Mouse (Mus musculus): ENCODE results near the gene Ap1g1. TPM values are rescaled to one million over a fixed set of nuclear protein-coding genes. Genes with fewer than 3 reads are reported as not detected.

Ap1g1 gene
- polyA plus RNA-seq, 1 experiment from 2014 or later = 43.3 TPM

DNA sequence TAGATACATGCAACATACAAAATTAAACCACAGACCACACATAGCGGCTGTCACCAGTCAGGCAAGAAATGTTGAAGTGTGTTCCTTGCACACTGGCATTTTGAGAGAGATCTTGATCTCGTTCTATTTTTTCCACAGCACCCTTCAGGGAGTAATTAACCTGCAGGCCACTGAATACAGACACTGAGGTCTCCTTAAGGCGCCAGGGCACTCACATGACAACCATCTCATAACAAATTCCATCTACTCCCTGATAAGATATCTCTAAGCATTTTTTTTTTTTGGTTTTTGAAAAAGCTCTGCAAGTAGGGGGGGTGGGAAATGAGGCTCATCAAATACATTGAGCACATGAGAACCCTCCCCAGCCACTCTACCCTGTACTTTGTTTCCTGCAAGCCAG is 21.5 kb upstream of the Ap1g1 start:
- no peaks in the 10 kb centered on the region for H3K36me3 ChIP-seq
- H3K27ac ChIP-seq = no peak overlapping the region
- 73% methylated on average over 3 of the region's 3 CpGs for WGBS
- H3K4me1 ChIP-seq = no peaks in the 10 kb centered on the region
- DNase-seq (ENCODE audit: low spot score) = no peak
- H3K27me3 ChIP-seq (ENCODE audit: insufficient read depth, poor library complexity, severe bottlenecking) = no peaks in the 10 kb centered on the region
- H3K4me3 ChIP-seq = no peak overlapping the region
- H3K9me3 ChIP-seq = no peaks in the 10 kb centered on the region

DNA sequence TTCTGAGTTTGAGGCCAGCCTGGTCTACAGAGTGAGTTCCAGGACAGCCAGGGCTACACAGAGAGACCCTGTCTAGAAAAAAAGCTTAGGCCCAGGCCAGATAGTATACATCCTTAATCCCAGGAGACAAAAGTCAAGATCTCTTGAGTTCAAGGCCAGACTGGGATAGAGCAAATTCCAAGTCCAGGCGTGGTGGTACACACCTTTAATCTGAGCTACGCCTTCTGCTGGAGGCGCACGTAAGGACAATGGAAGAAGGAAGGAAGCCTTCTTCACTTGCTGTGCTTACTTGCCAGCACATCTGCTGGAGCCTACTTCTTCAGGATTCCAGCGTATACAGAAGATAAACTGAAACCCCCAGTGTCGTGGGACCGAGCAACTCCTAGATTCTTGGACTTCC is 18.9 kb upstream of the Ap1g1 start:
- H3K4me1 ChIP-seq = no peaks in the 10 kb centered on the region
- 89% methylated on average over 7 of the region's 7 CpGs for WGBS
- no peaks in the 10 kb centered on the region for H3K27me3 ChIP-seq (ENCODE audit: insufficient read depth, poor library complexity, severe bottlenecking)
- H3K27ac ChIP-seq = no peak overlapping the region
- DNase-seq (ENCODE audit: low spot score) = no peak
- H3K4me3 ChIP-seq = no peak overlapping the region
- no peaks in the 10 kb centered on the region for H3K36me3 ChIP-seq
- H3K9me3 ChIP-seq = peaks cover 3% of the 10 kb centered on the region; the same call in 1 of the 2 replicates

GRCm38 (mm10) chr8:109760221-109760620 is 18.1 kb upstream of the Ap1g1 start:
- no peak overlapping the region for H3K27ac ChIP-seq
- H3K9me3 ChIP-seq = peaks cover 3% of the 10 kb centered on the region; the same call in 1 of the 2 replicates
- no peak overlapping the region for H3K4me3 ChIP-seq
- no peak for DNase-seq (ENCODE audit: low spot score)
- H3K36me3 ChIP-seq = no peaks in the 10 kb centered on the region
- no peaks in the 10 kb centered on the region for H3K27me3 ChIP-seq (ENCODE audit: insufficient read depth, poor library complexity, severe bottlenecking)
- H3K4me1 ChIP-seq = no peaks in the 10 kb centered on the region
- WGBS = 50% methylated on average over 1 of the region's 1 CpGs

DNA sequence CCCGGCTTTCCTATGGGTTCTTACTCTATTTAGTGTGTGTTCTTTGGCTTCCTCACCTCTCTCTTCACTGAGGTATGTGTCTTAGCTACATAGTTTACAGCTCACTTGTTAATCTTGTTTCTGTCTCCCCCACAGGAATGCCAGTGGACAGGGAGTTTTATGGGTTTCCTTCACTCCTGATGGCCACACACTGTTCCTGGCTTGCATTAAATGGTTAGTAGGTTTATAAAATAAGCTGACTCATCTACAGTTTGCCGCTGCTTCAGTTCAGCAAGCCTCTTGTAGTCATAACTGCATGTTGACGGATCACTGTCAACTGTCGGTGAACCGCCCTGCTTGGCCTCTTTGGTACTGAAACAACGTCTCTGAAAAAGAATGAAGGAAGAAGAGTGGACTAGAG is 14.3 kb upstream of the Ap1g1 start:
- peaks cover 3% of the 10 kb centered on the region; the same call in 1 of the 2 replicates for H3K9me3 ChIP-seq
- no peaks in the 10 kb centered on the region for H3K27me3 ChIP-seq (ENCODE audit: insufficient read depth, poor library complexity, severe bottlenecking)
- H3K36me3 ChIP-seq = no peaks in the 10 kb centered on the region
- H3K4me3 ChIP-seq = no peak overlapping the region
- DNase-seq (ENCODE audit: low spot score) = no peak
- no peaks in the 10 kb centered on the region for H3K4me1 ChIP-seq
- WGBS = 89% methylated on average over 6 of the region's 6 CpGs
- no peak overlapping the region for H3K27ac ChIP-seq

DNA sequence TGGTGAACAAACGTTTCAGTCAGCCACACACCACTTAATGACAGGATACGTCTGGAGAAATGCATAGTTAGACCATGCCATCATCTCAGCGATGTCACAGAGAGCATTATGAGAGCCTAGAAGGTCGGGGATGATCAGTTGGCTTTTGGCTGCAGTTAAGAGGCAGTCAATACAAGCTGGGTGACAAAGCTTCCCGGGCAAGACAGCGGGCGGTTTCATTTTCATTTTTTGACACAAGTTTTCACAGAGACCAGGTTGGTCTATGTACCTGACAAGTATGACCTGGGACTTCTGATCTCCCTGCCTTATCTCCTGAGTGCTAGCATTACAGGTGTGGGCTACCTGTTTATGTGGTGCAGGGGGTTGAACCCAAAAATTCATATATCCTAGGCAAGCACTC is 12.3 kb upstream of the Ap1g1 start:
- Histone ChIP-seq H3K9me3 (peaks cover 3% of the 10 kb centered on the region; the same call in 1 of the 2 replicates), H3K27ac (no peak overlapping the region), H3K4me3 (no peak overlapping the region), H3K4me1 (no peaks in the 10 kb centered on the region), H3K36me3 (no peaks in the 10 kb centered on the region), H3K27me3 (ENCODE audit: insufficient read depth, poor library complexity, severe bottlenecking) (no peaks in the 10 kb centered on the region)
- WGBS = 69% methylated on average over 7 of the region's 7 CpGs
- DNase-seq (ENCODE audit: low spot score) = no peak

DNA sequence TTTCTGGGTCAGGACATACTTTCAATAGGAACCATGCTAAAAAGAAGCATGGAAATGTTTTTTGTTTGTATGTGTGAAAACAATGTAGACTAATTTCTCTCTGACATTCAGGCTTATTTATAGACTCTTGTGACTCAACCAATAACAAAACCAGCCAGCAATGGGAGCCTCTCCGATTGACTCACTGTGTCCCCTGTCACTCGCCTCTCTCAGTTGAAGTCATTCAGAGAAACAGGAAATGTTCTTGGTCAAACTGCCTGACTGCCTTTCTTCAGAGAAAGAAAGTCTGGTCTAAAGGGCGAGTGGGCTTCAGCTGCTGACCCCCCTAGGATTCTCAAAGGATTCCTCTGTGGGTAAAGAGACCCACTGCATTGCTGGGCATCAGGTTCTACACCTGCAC is 5.2 kb upstream of the Ap1g1 start:
- Histone ChIP-seq H3K9me3 (no peaks in the 10 kb centered on the region), H3K27ac (no peak overlapping the region), H3K36me3 (no peaks in the 10 kb centered on the region), H3K4me3 (no peak overlapping the region), H3K27me3 (ENCODE audit: insufficient read depth, poor library complexity, severe bottlenecking) (0 out of 2 replicates have a peak, but pooled peaks cover 4% of the 10 kb centered on the region), H3K4me1 (no peaks in the 10 kb centered on the region)
- WGBS = 36% methylated on average over 3 of the region's 3 CpGs
- DNase-seq (ENCODE audit: low spot score) = no peak

- WGBS = 32% methylated on average over 5 of the region's 5 CpGs
- H3K4me3 ChIP-seq = peak overlapping the region; percentile 98
- 0 out of 2 replicates have a peak, but pooled peaks cover 4% of the 10 kb centered on the region for H3K27me3 ChIP-seq (ENCODE audit: insufficient read depth, poor library complexity, severe bottlenecking)
- no peak for DNase-seq (ENCODE audit: low spot score)
- peaks cover 13% of the 10 kb centered on the region for H3K4me1 ChIP-seq
- H3K9me3 ChIP-seq = no peaks in the 10 kb centered on the region
- H3K27ac ChIP-seq = peak overlapping the region; percentile 100; the same call in 1 of the 2 replicates
- no peaks in the 10 kb centered on the region for H3K36me3 ChIP-seq
These were observed 503 bp upstream of the Ap1g1 start for GRCm38 (mm10) chr8:109777851-109778250.

GRCm38 (mm10) chr8:109778993-109779421 is 653 bp downstream of the Ap1g1 start:
- Histone ChIP-seq H3K9me3 (no peaks in the 10 kb centered on the region), H3K27ac (peak overlapping the region; percentile 100), H3K27me3 (ENCODE audit: insufficient read depth, poor library complexity, severe bottlenecking) (0 out of 2 replicates have a peak, but pooled peaks cover 4% of the 10 kb centered on the region), H3K4me3 (peak overlapping the region; percentile 98), H3K4me1 (peaks cover 13% of the 10 kb centered on the region), H3K36me3 (no peaks in the 10 kb centered on the region)
- WGBS = under 1% methylated on average over 32 of the region's 32 CpGs
- DNase-seq (ENCODE audit: low spot score) = no peak

DNA sequence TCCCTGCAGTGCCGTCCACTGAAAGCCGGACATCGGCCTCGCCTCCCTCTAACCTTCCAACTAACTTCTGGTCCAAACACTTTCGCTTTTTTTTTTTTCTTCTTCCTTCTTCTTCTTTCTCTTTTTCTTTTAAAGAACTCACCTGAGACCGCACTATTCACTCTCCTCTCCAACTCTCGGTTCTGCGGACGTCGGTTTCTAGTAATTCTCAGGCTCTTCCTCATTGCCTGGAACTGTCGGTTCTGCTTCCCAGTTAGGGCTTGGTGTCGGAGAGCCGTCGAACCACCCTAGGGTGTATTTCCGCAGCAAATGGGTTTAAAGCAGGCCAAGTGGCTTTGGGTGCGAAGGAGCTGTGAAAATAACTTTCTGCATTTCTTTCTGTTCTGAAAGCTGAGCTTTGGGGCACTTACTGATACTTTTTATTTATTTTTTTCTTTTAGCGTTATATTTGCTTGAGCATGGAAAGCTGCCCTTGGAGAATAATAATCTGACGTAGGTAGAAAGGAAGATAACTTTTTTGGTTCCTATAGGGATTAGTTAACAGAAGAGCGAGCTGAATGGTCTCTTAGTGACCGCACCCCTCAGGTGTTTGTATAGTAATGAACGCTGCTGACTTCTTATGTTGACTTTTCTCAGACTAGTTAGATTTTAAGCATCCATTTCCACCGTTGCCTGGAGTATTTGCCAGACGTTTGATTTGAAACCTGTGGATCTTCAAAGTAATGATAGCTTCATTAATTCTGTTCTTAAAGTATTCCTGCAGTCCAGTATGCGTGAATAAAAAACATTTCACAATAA is 1.3 kb downstream of the Ap1g1 start:
- no peaks in the 10 kb centered on the region for H3K36me3 ChIP-seq
- peaks cover 13% of the 10 kb centered on the region for H3K4me1 ChIP-seq
- H3K27ac ChIP-seq = peak overlapping the region; percentile 100
- H3K27me3 ChIP-seq (ENCODE audit: insufficient read depth, poor library complexity, severe bottlenecking) = 0 out of 2 replicates have a peak, but pooled peaks cover 4% of the 10 kb centered on the region
- peak overlapping the region; percentile 98 for H3K4me3 ChIP-seq
- no peak for DNase-seq (ENCODE audit: low spot score)
- H3K9me3 ChIP-seq = no peaks in the 10 kb centered on the region
- 17% methylated on average over 24 of the region's 24 CpGs for WGBS

GRCm38 (mm10) chr8:109780548-109780947 is 2.2 kb downstream of the Ap1g1 start:
- Histone ChIP-seq H3K9me3 (no peaks in the 10 kb centered on the region), H3K27me3 (ENCODE audit: insufficient read depth, poor library complexity, severe bottlenecking) (0 out of 2 replicates have a peak, but pooled peaks cover 4% of the 10 kb centered on the region), H3K4me1 (peaks cover 13% of the 10 kb centered on the region), H3K27ac (no peak overlapping the region), H3K4me3 (peak overlapping the region; percentile 98; the same call in 1 of the 2 replicates), H3K36me3 (no peaks in the 10 kb centered on the region)
- no peak for DNase-seq (ENCODE audit: low spot score)
- whole genome bisulfite sequencing = 46% methylated on average over 4 of the region's 4 CpGs

DNA sequence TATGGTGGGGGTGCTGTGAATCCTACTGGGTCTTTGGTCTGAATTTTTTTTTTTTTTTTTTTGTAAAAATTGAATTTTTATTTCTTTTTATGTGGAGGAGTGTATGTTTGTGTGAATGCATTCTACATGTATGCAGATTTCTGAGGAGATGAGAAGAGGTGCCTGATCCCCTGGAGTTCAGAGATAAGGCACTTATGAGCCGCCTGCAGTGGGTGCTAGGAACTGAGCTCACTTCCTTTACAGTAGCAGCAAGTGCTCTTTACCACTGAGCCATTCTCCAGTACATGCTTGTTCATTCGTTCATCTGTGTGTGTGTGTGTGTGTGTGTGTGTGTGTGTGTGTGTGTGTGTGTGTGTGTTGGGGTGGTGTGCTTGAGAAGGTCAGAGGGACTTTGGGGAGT is 12.6 kb downstream of the Ap1g1 start:
- Histone ChIP-seq H3K4me1 (peaks cover 5% of the 10 kb centered on the region; the same call in 1 of the 2 replicates), H3K4me3 (no peak overlapping the region), H3K9me3 (no peaks in the 10 kb centered on the region), H3K27me3 (ENCODE audit: insufficient read depth, poor library complexity, severe bottlenecking) (no peaks in the 10 kb centered on the region), H3K36me3 (no peaks in the 10 kb centered on the region), H3K27ac (no peak overlapping the region)
- DNase-seq (ENCODE audit: low spot score) = no peak
- WGBS = 68% methylated on average over 2 of the region's 2 CpGs

DNA sequence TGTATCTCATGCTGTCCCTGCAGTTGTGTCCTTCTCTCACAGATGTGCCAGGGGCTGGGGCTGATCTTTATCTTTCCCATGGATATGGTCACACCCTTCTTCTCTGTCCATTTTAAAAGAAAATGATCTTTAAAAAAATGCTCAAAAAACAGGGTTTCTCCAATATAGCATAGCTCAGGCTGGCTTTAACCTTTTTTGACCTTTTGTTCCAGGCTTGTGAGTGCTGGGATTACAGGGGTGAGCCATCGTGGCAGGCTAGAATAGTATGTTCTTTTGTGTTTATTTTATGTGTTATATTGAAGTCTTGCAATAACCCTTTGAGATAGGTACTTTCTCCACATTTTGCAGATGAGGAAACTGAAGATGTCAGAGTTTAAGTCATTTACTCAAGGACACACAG is 16.8 kb downstream of the Ap1g1 start:
- no peak overlapping the region for H3K4me3 ChIP-seq
- H3K27ac ChIP-seq = no peak overlapping the region
- 59% methylated on average over 1 of the region's 1 CpGs for WGBS
- DNase-seq (ENCODE audit: low spot score) = no peak
- H3K4me1 ChIP-seq = peaks cover 20% of the 10 kb centered on the region
- H3K27me3 ChIP-seq (ENCODE audit: insufficient read depth, poor library complexity, severe bottlenecking) = no peaks in the 10 kb centered on the region
- no peaks in the 10 kb centered on the region for H3K36me3 ChIP-seq
- no peaks in the 10 kb centered on the region for H3K9me3 ChIP-seq

DNA sequence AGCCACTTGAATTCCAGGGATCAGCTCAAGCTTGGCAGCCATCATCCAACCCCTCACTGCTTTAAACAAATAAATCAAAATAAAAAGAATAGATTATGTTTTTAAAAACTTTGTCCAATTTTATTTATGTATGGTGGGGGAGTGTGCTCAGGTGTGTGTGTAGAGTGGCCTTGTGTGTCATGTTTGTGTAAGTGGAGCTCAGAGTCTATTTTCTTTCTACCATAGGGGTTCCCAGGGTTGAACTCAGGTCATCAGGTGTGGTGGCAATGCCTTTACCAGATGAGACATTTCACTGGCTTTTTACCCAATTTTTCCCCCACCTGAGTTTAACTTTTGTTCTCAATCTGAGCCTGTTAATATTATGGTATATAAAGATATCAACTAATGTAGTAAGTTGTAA is 20.4 kb downstream of the Ap1g1 start:
- no peak overlapping the region for H3K4me3 ChIP-seq
- H3K4me1 ChIP-seq = peaks cover 15% of the 10 kb centered on the region
- H3K36me3 ChIP-seq = peaks cover 5% of the 10 kb centered on the region; the same call in 1 of the 2 replicates
- H3K9me3 ChIP-seq = no peaks in the 10 kb centered on the region
- no peaks in the 10 kb centered on the region for H3K27me3 ChIP-seq (ENCODE audit: insufficient read depth, poor library complexity, severe bottlenecking)
- DNase-seq (ENCODE audit: low spot score) = no peak
- H3K27ac ChIP-seq = no peak overlapping the region
